Mouse (Mus musculus) heart, adult 11 months (tissue): ENCODE results near the gene Atp5c1.

ENCODE experiments used
- DNase-seq: peaks from one replicate; pipeline ENCODE4 v3.0.0; 2022

Gene Atp5c1

DNA sequence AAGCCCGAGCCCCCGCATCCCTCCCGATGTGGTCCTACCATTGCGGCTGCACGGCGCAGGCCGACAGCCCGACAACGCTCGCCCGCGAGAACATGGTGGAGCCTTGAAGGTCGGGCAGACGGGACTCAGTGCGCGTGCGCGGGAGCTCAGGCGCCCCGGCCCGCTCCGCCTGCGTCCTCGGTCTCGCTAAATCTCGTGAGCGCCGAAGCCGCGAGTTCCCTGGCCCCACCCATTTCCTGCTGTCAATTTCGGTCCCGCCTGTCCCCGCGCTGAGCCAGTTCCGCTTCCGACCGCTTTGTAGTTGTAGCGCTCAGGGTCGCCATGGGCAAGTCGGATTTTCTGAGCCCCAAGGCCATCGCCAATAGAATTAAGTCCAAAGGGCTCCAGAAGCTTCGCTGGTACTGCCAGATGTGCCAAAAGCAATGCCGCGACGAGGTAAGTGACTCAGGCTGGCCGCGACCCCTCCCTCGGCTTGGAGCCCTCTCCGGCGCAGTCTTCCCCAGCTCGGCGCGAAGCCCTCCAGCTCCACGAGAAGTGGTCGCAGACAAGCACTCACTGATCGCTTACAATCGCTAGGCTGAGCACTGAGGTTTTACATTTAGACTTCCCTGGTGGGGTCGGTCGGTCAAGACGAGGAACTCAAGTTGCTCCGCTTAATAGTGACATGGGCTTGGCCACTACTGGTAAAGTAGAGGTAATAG lies at the start of gene Atp5c1, which contains the start of gene Kin:
Gene Atp5c1, minus strand, starts transcription at position 201 of the 701 bp plus-strand sequence.
Gene Kin, plus strand, starts transcription at position 284 of the 701 bp plus-strand sequence.
- DNase-seq: peak; percentile 100

DNA sequence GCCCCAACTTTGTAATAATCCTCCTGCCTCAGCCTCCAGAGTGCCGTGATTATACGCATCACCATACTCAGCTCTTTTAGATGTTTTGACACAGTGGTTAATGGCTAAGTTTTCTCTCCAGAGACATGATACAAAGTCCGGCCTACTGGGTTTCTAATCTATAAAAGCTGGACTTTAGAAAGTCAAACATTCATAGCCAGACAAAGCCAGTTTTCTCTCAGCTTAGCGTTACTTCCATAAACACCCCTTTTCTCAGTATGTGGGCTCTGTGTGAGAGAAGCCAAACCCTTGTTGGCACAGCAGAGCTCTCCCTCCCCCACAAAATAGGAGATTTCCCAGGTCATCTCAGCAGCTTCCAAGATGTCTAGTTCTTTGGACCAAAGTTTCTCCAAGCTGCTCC lies 48.3 kb upstream of the Atp5c1 start:
- DNase-seq: no peak

DNA sequence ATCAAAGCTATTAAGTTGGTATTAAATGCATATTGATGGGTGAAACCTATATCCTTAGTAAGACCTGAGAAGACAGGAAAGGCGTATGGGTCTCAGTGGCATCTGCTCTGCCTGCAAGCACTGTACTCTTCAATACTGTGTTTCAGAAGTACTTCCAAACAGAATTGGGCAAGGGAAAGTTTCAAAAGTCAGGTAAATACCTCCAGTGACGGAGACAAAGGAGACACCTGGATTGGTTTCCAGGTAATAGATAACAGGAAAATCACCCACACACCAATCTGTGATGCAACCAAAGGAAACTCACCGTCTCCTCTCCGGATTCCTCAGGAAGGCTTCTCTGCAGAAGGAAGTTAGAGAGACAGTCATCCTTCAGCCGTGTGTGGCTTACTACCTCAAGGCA lies 47.2 kb upstream of the Atp5c1 start:
- DNase-seq: no peak

DNA sequence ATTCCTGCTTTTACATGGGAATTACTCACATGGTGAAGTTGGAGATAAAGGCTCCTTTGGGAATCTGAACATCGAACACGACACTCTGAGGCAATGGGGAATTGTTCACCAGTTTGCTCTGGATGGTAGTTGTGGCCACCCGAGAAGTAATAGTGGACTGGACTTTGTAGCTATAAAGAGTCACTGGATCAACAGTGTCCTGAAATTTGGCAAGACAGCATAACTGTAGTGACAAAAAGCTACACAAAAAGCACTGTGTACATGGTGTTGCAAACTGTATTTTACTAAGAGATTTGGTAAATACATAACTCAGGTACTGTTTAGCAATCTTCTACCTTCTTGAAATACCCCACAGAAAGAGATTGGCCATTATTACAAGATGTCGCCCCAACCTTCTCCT lies 45.8 kb upstream of the Atp5c1 start:
- no peak for DNase-seq

DNA sequence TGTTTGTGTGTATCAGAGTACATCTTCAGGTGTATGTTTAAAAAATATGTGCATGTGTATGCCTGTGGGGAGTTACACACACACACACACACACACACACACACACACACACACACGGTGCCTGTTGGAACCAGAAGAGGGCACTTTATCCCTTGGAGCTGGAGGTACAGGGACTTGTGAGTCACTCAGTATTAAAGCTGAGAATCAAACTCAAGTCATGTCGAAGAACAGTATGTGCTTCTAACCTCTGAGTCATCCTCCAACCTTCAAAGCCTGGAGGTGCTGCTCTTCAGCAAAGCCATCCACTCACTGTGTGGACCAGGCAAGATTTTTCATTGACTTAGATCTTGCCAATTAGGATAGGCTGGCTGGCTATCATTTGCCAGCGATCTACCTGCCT lies 41.5 kb upstream of the Atp5c1 start:
- DNase-seq: no peak

DNA sequence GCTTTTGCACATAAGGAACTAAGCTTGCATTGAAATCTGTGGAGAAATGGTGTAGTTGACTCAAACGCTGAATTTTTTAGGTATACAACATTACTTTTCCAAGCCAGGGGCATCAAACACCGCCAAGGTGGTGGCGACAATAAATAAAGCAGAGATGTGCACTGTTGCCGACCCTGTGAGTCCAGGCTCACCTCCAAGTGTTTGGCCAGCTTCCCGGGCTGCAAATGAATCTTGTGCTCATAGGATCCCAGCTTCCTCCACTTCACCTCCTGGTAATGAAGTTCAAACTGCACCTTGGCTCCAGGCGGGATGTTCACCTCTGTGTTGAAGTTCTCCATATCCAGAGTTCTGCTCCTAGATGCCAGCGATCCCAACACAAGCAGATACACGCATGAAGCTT lies 39.0 kb upstream of the Atp5c1 start:
- DNase-seq: peak; percentile 51

DNA sequence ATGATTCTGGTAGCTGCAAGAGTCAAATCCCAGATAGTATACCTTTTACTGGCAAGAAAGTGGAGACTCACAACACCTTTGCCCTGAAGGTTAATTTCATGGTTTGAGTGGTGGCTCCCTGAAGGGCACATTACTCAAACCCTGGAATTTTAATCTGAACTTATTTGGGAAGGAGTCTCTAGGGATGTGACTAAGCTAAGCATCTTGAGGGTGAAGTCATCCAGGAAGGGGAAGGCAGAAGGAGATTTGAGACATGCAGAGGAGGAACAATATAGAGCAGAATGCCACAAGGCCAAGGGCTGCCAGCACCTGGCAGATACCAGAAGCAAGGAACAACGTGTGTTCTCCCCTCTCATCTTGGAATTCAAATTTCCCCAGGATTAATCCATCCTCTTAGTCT lies 38.4 kb upstream of the Atp5c1 start:
- peak; percentile 57 for DNase-seq

DNA sequence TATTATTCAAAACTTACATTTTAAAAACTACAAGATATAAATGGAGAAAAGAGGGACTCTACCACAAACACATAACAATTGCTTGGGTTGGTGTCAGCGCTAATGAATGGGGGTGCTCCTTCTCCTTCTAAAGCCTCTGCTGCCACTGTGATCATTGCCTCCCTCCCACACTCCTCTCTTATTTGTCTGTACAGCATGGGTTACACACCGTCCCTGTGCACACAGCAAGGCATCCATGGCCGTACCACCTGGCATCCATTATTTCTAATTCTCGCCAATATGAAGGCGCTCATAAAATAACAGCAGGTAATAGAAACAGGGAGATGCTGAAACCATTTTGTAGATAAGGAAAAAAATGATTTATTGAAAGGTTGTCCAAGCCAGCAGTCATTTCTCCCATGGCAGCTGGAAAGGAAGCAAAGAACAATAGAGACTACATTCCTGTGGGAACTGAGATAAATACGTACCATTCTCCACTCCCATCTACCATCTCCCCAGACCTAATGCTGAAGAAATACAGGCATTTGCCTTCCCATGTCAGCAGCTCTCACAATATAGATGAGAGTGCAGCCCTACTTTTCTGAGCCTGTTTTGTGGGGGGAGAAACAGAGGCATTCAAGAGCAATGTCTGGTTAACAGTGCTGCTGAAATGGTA lies 28.4 kb upstream of the Atp5c1 start:
- DNase-seq: peak; percentile 43

DNA sequence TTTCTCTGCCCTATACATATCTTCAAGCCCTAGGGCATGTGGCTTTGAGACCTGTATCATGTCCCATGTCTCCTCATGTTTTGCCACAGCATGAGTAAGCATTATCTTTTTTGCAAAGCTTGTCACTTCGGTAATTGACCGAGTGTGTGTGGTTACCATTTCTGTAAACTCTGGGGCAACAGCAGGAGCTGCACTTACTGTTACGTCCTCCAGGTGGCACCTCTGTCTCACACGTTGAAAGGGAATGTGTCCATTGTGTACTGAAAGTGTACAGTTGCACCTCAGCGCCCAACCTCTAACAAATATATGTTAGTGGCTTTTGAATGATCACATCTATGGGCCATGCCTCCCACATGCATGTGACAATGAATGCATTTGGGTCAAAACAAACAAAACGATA lies 20.9 kb upstream of the Atp5c1 start:
- peak; percentile 79 for DNase-seq

DNA sequence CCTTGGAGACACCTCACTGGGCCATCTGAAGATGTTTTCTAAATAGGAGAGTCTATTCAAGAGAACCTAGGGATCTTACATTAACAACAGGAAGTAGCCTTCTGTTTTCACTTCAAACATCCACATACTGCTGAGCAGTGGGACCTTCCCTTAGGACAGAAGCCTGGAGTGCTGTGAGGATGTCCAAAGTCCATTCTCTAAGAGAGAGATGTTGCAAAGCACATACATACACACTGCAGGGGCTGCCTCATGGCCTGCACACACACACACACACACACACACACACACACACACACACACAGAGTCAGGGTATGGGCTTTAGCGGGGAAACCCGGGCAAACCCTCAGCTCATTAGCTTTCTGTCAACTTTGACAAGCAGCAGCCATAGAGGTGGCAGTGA lies 20.2 kb upstream of the Atp5c1 start:
- peak; percentile 40 for DNase-seq

DNA sequence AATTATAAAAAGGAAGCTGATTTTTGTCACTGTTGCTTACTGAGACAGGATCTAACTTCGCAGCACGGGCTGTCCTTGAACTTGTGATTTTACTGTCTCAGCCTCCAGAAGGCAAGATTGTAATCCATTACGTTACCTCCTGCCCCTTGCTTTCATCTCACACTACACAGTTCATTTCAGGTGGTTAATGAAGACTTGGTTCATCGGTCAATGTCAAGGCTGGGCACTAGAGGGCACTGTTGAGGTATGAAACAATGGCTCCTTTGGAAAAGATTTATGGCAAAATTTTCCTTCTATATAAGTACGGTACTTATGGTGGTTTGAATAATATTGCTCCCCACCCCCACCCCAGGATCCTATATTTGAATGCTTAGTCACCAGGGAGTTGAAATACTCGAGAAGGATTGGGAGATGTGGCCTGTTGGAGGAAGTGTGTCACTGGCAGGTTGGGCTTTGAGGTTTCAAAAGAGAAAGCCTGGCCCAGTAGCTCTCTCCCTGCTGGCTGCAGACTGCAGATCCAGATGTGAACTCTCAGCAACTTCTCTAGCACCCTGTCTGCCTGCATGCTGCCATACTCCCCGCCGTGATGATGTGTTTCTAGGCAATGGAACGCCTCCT lies 18.4 kb upstream of the Atp5c1 start:
- peak; percentile 74 for DNase-seq

DNA sequence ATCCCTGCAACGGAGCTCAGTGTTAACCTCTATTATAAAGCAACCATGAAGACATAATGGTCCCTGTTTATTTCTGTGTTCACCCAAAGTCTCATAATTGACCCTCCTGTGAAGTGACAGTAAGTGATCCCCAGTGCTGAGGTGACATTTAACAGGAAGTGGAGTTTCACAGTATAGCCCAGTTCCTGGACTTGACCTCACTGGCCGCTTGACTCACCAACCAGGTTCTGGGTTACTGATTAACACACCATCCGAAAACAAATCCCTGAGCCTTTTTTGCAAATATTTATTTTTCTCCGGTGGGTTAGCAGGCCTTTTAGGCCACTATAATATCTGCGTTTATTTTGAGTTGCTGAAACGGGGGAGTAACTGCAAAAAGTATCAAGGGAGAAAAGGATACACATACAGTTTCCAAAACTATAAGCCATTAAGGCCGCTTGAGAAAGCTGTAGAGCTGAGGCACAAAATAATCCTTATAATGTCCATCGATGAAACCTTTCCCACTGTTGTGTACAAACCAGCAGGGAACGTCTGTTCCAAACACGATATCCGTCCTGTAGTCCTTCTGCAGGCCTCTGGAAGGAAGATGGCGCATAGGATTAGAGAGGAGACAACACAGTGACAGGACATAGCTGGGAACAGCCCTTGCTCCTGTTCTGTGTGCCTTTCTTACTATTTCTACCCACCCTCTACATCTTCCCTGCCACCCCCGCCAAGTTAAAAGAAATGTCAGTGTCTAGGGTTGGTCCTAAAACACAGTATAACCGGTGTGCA lies 14.2 kb upstream of the Atp5c1 start:
- peak; percentile 28 for DNase-seq

DNA sequence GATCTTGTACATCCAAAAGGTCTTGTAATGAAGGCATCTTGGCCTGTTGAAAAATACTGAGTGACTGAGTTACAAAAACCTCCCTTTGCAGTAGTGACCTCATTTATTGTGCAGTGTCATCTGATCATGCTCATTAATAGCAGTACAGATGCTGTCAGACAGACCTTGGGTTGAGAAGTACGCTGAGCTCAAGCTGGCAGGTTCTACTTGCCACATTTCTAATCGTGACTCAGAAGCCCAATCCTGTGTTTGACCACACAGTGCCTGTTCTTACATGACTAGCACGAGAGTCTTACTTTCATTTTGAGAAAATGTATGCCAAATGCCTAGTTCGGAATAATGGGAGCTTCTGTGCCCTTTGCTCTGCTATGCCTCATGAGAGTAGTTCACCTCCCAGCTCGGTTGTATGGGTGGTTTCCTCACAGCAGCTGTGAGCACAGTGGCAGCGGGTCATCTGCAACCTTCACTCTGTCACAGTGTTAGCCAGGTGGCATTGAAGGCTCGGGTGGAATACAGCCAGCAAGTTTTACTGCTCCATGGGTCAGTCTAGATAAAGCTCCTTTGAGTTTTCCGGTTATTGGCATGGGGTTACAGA lies 7.0 kb upstream of the Atp5c1 start:
- DNase-seq: no peak

DNA sequence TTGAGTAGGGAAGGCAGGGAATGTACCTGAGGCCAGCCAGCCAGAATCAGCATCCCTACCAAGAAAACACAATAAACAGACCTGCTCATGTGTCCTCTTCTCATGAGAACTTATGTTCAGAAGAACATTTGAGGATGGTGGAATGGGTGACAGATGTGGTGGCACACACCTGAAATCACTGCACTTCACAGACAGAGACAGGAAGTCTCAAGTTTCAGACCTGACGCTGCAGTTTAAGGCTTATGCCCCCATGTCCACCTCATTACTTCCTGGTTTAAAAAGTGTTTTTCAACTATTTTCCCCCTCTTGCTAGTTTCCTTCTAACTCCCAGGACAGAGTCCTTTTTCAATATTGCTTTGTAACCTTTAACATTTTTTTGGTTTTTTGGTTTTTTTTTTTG lies 2.4 kb upstream of the Atp5c1 start:
- DNase-seq: no peak

DNA sequence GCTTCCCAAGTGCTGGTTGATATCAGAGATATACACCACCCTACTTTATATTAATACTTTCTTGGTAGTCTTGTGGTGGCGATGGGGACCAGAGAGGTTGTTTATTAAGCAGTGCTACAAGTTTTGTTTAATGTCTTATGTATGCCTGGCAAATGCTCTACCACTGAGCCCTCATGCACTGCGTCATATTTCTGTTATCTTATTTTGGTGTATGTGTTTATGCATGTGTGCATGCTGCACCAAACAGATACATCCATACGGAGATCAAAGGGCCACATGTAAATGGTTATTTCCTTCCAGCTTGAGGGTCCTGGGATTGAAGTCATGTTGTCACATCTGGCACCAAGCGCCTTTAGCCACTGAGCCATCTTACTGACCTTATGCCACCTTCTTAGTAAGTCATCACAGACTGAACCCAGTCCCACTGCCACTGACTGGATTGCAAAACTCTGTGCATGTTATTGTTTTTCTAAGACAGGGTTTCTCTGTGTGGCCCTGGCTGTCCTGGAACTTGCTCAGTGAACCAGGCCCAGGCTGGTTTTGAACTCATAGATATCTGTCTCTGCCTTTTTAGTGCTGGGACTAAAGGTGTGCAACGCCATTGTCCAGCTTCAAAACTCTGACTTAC lies 1.3 kb upstream of the Atp5c1 start:
- DNase-seq: peak; percentile 76

DNA sequence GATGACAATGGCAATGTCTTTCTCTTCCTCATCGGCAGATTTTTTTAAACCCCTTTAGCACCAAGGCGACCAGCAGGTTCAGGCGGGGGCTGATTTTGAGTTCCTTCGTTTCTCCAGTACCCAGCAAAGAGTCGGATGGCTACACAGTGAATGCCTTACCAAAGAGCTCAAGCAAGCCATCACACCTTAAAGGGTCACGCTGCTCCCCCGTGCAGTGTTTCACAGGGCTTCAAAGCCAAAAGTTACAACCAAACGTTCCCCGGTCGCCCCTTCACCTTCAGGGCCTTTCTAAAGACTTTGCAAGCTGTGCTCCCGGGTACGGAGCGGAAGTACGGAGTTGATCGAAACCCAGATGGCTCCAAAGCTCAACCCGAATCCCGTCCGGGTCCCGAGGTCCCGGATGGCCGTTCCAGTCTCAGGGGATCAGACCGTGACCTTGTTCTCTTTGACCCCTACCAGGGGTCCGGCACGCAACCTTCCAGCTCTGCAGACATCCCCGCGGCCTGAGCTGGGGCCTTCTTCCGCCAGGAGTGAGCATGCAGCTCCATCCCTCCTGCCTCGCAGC lies 483 bp downstream of the Atp5c1 start:
- DNase-seq: no peak

DNA sequence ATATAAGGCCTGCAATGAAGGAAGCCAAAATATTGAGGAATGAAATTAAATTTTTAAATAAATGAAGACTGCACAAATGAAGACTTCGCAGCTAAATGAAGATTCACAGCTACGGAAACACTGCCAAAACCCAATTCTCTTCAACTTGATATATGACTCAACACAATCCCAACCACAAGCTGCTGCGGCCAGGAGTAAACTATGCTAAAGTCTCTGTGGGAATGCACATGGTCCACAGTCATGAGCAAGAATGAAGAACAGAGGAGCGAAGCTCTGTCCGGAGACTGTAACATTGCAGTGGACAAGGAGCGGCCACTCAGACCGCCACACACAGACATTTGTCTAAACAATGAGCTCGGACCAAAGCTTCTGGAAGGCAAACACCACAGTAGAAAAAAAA lies 3.6 kb downstream of the Atp5c1 start:
- no peak for DNase-seq

DNA sequence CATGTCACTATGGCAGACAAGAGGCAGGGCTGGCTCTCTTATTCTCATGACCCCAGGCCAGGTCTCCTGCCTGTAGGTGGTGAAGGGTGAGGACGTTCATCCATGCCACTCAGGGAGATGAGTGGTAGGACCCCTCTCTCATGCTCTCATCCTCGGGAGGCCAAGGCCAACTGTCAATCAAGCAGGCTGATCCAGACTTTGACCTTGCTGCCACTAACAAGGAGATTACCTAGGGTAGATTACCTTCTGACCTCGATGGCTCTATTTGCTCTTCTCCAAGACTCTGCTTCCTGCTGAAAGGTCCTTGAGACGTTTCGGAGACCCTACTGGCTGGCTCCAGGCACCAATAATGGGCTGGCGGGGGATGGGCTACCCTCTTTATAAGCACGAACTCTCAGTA lies 5.8 kb downstream of the Atp5c1 start:
- DNase-seq: peak; percentile 85

DNA sequence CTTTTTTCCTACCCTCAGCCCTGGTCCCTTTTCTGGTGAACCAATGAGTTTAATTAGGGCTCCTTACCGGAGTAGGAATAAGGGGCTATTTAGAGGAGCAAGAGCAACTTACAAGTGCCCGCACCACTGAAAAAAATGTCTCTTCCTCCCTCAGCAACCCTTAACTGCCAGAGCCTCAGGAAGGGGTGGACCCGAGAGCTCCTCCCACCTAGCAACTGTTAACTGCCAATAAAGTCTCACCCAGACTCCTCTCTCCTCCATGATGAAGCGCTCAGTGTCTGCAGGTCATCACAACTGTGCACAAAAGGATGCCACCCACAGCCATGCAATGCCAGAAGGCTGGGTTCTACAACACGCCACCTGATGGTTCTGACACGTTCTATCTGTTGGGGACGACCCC lies 8.6 kb downstream of the Atp5c1 start:
- peak; percentile 23 for DNase-seq

DNA sequence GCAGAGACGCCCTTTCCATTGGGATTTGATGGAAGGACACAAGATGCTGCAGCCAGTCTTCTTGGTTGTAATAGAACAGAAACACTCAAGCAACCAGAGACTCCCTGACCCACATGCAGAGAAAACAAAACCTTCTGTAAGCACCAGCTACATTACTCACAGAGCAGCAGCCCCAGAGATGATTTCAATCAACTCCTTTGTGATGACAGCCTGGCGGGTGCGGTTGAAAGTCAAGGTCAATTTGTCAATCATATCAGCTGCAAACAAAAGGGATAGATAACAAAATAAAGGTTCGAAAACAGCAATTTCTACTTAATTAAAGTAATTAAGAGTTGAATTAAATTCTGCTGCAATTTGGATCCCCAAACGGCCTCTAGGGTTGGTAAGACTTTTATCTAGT lies 21.5 kb downstream of the Atp5c1 start:
- DNase-seq: no peak

DNA sequence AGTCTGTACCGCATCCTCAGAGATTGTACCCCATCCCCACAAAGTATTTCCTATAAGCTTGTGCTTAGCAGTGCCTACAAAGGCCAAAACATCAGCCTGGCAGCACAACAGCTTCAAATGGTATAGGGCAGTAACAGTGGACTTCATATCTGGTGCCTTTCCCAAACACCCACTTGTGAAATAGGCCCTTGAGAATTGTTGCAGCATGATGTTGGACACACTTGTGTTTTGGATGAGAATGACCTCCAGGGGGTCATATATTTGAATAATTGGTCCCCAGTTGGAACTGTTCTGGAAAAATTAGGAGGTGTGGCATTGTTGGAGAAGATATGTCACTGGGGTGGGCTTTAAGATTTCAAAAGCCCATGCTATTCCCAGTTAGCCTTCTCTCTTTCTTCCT lies 28.3 kb downstream of the Atp5c1 start:
- no peak for DNase-seq

DNA sequence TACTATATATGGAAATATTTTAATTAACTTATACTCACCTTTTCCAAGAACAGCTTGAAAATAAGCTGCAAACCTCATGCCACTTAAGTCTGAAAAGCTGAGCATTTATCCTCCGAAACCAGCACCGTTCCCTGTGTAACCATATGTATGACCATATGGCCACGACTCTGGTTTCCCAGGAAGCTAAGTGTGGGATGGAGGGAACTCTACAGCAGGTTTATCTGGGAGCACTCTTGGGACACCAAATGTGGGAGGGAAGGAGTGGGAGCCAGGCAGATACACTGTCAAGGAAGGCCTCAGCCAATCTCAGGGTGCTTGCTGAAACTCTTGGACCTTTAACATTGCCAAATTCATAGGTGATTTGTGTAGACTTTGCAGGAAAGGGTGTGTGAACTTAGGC lies 29.4 kb downstream of the Atp5c1 start:
- no peak for DNase-seq
